Mouse (Mus musculus): ENCODE results near the gene Gzmg. TPM values are rescaled to one million over a fixed set of nuclear protein-coding genes. Genes with fewer than 3 reads are reported as not detected.

The Gzmg gene
- polyA plus RNA-seq (2015; fragmentation: Illumina TruSeq; extraction: RNeasy Lipid Tissue Mini Kit (QIAGEN cat#74804); ENCODE audit: insufficient read depth, low read depth, low replicate concordance) = not detected

GRCm38 (mm10) chr14:56159479-56159878 is at the start of gene Gzmg:
Gene Gzmg (minus strand): TSS chr14:56159579.

GRCm38 (mm10) chr14:56174499-56174898 is 15.1 kb upstream of the Gzmg start, which contains the start of gene Gzmn:
Gene Gzmn (minus strand): TSS chr14:56174599.

GRCm38 (mm10) chr14:56132508-56132907 is 26.9 kb downstream of the Gzmg start, which contains the start of gene Gzmd:
Gene Gzmd (minus strand): TSS chr14:56132608.

GRCm38 (mm10) chr14:56120525-56120924 is 38.9 kb downstream of the Gzmg start, which contains the start of gene Gzme:
Gene Gzme (minus strand): TSS chr14:56120625.

Other genes with a start within 250 kb of the Gzmg start
- gene Cma1, start 214.9 kb downstream of the Gzmg start, polyA plus RNA-seq (2015; fragmentation: Illumina TruSeq; extraction: RNeasy Lipid Tissue Mini Kit (QIAGEN cat#74804); ENCODE audit: insufficient read depth, low read depth, low replicate concordance) = 2.5 TPM
- gene Cma2, start 208.6 kb downstream of the Gzmg start, polyA plus RNA-seq (2015; fragmentation: Illumina TruSeq; extraction: RNeasy Lipid Tissue Mini Kit (QIAGEN cat#74804); ENCODE audit: insufficient read depth, low read depth, low replicate concordance) = not detected
- gene Mcpt1, start 141.6 kb downstream of the Gzmg start, polyA plus RNA-seq (2015; fragmentation: Illumina TruSeq; extraction: RNeasy Lipid Tissue Mini Kit (QIAGEN cat#74804); ENCODE audit: insufficient read depth, low read depth, low replicate concordance) = not detected
- not detected for gene Mcpt9, start 129.1 kb downstream of the Gzmg start, polyA plus RNA-seq (2015; fragmentation: Illumina TruSeq; extraction: RNeasy Lipid Tissue Mini Kit (QIAGEN cat#74804); ENCODE audit: insufficient read depth, low read depth, low replicate concordance)
- gene Mcpt2, start 117.5 kb downstream of the Gzmg start, polyA plus RNA-seq (2015; fragmentation: Illumina TruSeq; extraction: RNeasy Lipid Tissue Mini Kit (QIAGEN cat#74804); ENCODE audit: insufficient read depth, low read depth, low replicate concordance) = not detected
- not detected for gene Mcpt4, start 97.3 kb downstream of the Gzmg start, polyA plus RNA-seq (2015; fragmentation: Illumina TruSeq; extraction: RNeasy Lipid Tissue Mini Kit (QIAGEN cat#74804); ENCODE audit: insufficient read depth, low read depth, low replicate concordance)
- not detected for gene Mcpt8, start 74.3 kb downstream of the Gzmg start, polyA plus RNA-seq (2015; fragmentation: Illumina TruSeq; extraction: RNeasy Lipid Tissue Mini Kit (QIAGEN cat#74804); ENCODE audit: insufficient read depth, low read depth, low replicate concordance)
- gene Ctsg, start 57.0 kb downstream of the Gzmg start, polyA plus RNA-seq (2015; fragmentation: Illumina TruSeq; extraction: RNeasy Lipid Tissue Mini Kit (QIAGEN cat#74804); ENCODE audit: insufficient read depth, low read depth, low replicate concordance) = not detected
- gene Gzme, start 39.0 kb downstream of the Gzmg start, polyA plus RNA-seq (2015; fragmentation: Illumina TruSeq; extraction: RNeasy Lipid Tissue Mini Kit (QIAGEN cat#74804); ENCODE audit: insufficient read depth, low read depth, low replicate concordance) = not detected
- not detected for gene Gzmd, start 27.0 kb downstream of the Gzmg start, polyA plus RNA-seq (2015; fragmentation: Illumina TruSeq; extraction: RNeasy Lipid Tissue Mini Kit (QIAGEN cat#74804); ENCODE audit: insufficient read depth, low read depth, low replicate concordance)
- not detected for gene Gzmn, start 15.0 kb upstream of the Gzmg start, polyA plus RNA-seq (2015; fragmentation: Illumina TruSeq; extraction: RNeasy Lipid Tissue Mini Kit (QIAGEN cat#74804); ENCODE audit: insufficient read depth, low read depth, low replicate concordance)
- gene Gzmf, start 51.8 kb upstream of the Gzmg start, polyA plus RNA-seq (2015; fragmentation: Illumina TruSeq; extraction: RNeasy Lipid Tissue Mini Kit (QIAGEN cat#74804); ENCODE audit: insufficient read depth, low read depth, low replicate concordance) = not detected
- not detected for gene Gzmc, start 75.1 kb upstream of the Gzmg start, polyA plus RNA-seq (2015; fragmentation: Illumina TruSeq; extraction: RNeasy Lipid Tissue Mini Kit (QIAGEN cat#74804); ENCODE audit: insufficient read depth, low read depth, low replicate concordance)
- gene Gzmb, start 102.7 kb upstream of the Gzmg start, polyA plus RNA-seq (2015; fragmentation: Illumina TruSeq; extraction: RNeasy Lipid Tissue Mini Kit (QIAGEN cat#74804); ENCODE audit: insufficient read depth, low read depth, low replicate concordance) = not detected
- not detected for gene Atp12a, start 205.5 kb upstream of the Gzmg start, polyA plus RNA-seq (2015; fragmentation: Illumina TruSeq; extraction: RNeasy Lipid Tissue Mini Kit (QIAGEN cat#74804); ENCODE audit: insufficient read depth, low read depth, low replicate concordance)
- not detected for gene Rnf17, start 243.0 kb upstream of the Gzmg start, polyA plus RNA-seq (2015; fragmentation: Illumina TruSeq; extraction: RNeasy Lipid Tissue Mini Kit (QIAGEN cat#74804); ENCODE audit: insufficient read depth, low read depth, low replicate concordance)